Mouse (Mus musculus): ENCODE measurements around the gene Lsm11. TPM values are rescaled to one million over a fixed set of nuclear protein-coding genes. Genes with fewer than 3 reads are reported as not detected.
A peak's percentile ranks its signal among the peaks of the same experiment; 100 is the strongest.

Lsm11 gene
- polyA plus RNA-seq, 1 experiment from 2014 or later: 2.3 TPM

GRCm38 (mm10) chr11:45959598-45959997, 14.9 kb upstream of the Lsm11 start:
- no peak overlapping the region for H3K9ac ChIP-seq
- 47% methylated on average over 3 of the region's 3 CpGs for WGBS (ENCODE audit: insufficient replicate concordance)
- no peak overlapping the region for H3K4me3 ChIP-seq (replicated peaks)
- H3K9me3 ChIP-seq (replicated peaks): no peaks in the 10 kb centered on the region
- 0 out of 2 replicates have a peak, but pooled peaks cover 4% of the 10 kb centered on the region for H3K27me3 ChIP-seq
- ATAC-seq (ENCODE audit: insufficient read depth): no peak
- no peak overlapping the region for H3K4me2 ChIP-seq
- no peaks in the 10 kb centered on the region for H3K36me3 ChIP-seq (replicated peaks)
- H3K4me1 ChIP-seq (replicated peaks): peaks cover 6% of the 10 kb centered on the region; the same call in 1 of the 2 replicates
- no peak overlapping the region for H3K27ac ChIP-seq (replicated peaks)

GRCm38 (mm10) chr11:45955127-45955627, 10.4 kb upstream of the Lsm11 start, which contains the start of gene Thg1l:
TSS of gene Thg1l (minus strand) at chr11:45955494.
- Histone ChIP-seq H3K27me3 (no peaks in the 10 kb centered on the region), H3K4me2 (peak within 1 kb of the TSS; percentile 64), H3K9ac (peak within 1 kb of the TSS; percentile 54), H3K9me3 (replicated peaks) (no peaks in the 10 kb centered on the region), H3K36me3 (replicated peaks) (peaks cover 27% of the 10 kb centered on the region), H3K4me1 (replicated peaks) (peaks cover 13% of the 10 kb centered on the region), H3K27ac (replicated peaks) (no peak within 1 kb of the TSS), H3K4me3 (replicated peaks) (peak within 1 kb of the TSS; percentile 83)
- peak; percentile 98 for ATAC-seq (ENCODE audit: insufficient read depth)
- under 1% methylated on average over 32 of the region's 32 CpGs for WGBS (ENCODE audit: insufficient replicate concordance)

GRCm38 (mm10) chr11:45947491-45947890, 2.8 kb upstream of the Lsm11 start:
- WGBS (ENCODE audit: insufficient replicate concordance): 49% methylated on average over 2 of the region's 2 CpGs
- no peak overlapping the region for H3K4me2 ChIP-seq

GRCm38 (mm10) chr11:45946796-45947195, 2.1 kb upstream of the Lsm11 start:
- Histone ChIP-seq H3K4me3 (replicated peaks) (no peak overlapping the region), H3K9ac (no peak overlapping the region), H3K9me3 (replicated peaks) (no peaks in the 10 kb centered on the region), H3K27ac (replicated peaks) (no peak overlapping the region), H3K27me3 (no peaks in the 10 kb centered on the region), H3K36me3 (replicated peaks) (peaks cover 30% of the 10 kb centered on the region), H3K4me1 (replicated peaks) (peaks cover 22% of the 10 kb centered on the region), H3K4me2 (no peak overlapping the region)
- 67% methylated on average over 4 of the region's 4 CpGs for WGBS (ENCODE audit: insufficient replicate concordance)
- ATAC-seq (ENCODE audit: insufficient read depth): no peak

More at GRCm38 (mm10) chr11:45947491-45947890, 2.8 kb upstream of the Lsm11 start:
- Histone ChIP-seq H3K36me3 (replicated peaks) (peaks cover 37% of the 10 kb centered on the region), H3K9me3 (replicated peaks) (no peaks in the 10 kb centered on the region), H3K4me1 (replicated peaks) (peaks cover 22% of the 10 kb centered on the region), H3K27ac (replicated peaks) (no peak overlapping the region), H3K27me3 (no peaks in the 10 kb centered on the region), H3K9ac (no peak overlapping the region), H3K4me3 (replicated peaks) (no peak overlapping the region)
- ATAC-seq (ENCODE audit: insufficient read depth): no peak

- peak overlapping the region; percentile 87 for H3K4me3 ChIP-seq (replicated peaks)
- under 1% methylated on average over 49 of the region's 49 CpGs for WGBS (ENCODE audit: insufficient replicate concordance)
- no peaks in the 10 kb centered on the region for H3K27me3 ChIP-seq
- H3K27ac ChIP-seq (replicated peaks): peak overlapping the region; percentile 66
- H3K9ac ChIP-seq: peak overlapping the region; percentile 77
- H3K4me2 ChIP-seq: peak overlapping the region; percentile 99
- 0 out of 2 replicates have a peak, but pooled peaks cover 8% of the 10 kb centered on the region for H3K36me3 ChIP-seq (replicated peaks)
- no peaks in the 10 kb centered on the region for H3K9me3 ChIP-seq (replicated peaks)
- peaks cover 25% of the 10 kb centered on the region for H3K4me1 ChIP-seq (replicated peaks)
- peak; percentile 34 for ATAC-seq (ENCODE audit: insufficient read depth)
Measured at GRCm38 (mm10) chr11:45943891-45944642, 668 bp downstream of the Lsm11 start.

- H3K4me1 ChIP-seq (replicated peaks): peaks cover 25% of the 10 kb centered on the region
- 0 out of 2 replicates have a peak, but pooled peaks cover 2% of the 10 kb centered on the region for H3K36me3 ChIP-seq (replicated peaks)
- H3K27me3 ChIP-seq: no peaks in the 10 kb centered on the region
- H3K27ac ChIP-seq (replicated peaks): no peak overlapping the region
- no peak for ATAC-seq (ENCODE audit: insufficient read depth)
- 74% methylated on average over 7 of the region's 7 CpGs for WGBS (ENCODE audit: insufficient replicate concordance)
- no peaks in the 10 kb centered on the region for H3K9me3 ChIP-seq (replicated peaks)
- H3K4me2 ChIP-seq: peak overlapping the region; percentile 99
- peak overlapping the region; percentile 87 for H3K4me3 ChIP-seq (replicated peaks)
- H3K9ac ChIP-seq: no peak overlapping the region
Measured at GRCm38 (mm10) chr11:45943108-45943705, 1.5 kb downstream of the Lsm11 start.

- no peaks in the 10 kb centered on the region for H3K27me3 ChIP-seq
- no peak overlapping the region for H3K4me3 ChIP-seq (replicated peaks)
- no peak overlapping the region for H3K4me2 ChIP-seq
- H3K4me1 ChIP-seq (replicated peaks): peaks cover 25% of the 10 kb centered on the region
- H3K9ac ChIP-seq: no peak overlapping the region
- H3K36me3 ChIP-seq (replicated peaks): peaks cover 2% of the 10 kb centered on the region; the same call in 1 of the 2 replicates
- no peak for ATAC-seq (ENCODE audit: insufficient read depth)
- no peaks in the 10 kb centered on the region for H3K9me3 ChIP-seq (replicated peaks)
- 86% methylated on average over 7 of the region's 7 CpGs for WGBS (ENCODE audit: insufficient replicate concordance)
- H3K27ac ChIP-seq (replicated peaks): no peak overlapping the region
Measured at GRCm38 (mm10) chr11:45942281-45942680, 2.5 kb downstream of the Lsm11 start.

GRCm38 (mm10) chr11:45938917-45939316, 5.8 kb downstream of the Lsm11 start:
- Histone ChIP-seq H3K9ac (no peak overlapping the region), H3K4me3 (replicated peaks) (no peak overlapping the region), H3K4me2 (no peak overlapping the region), H3K27ac (replicated peaks) (no peak overlapping the region), H3K27me3 (no peaks in the 10 kb centered on the region), H3K9me3 (replicated peaks) (no peaks in the 10 kb centered on the region), H3K36me3 (replicated peaks) (peaks cover 29% of the 10 kb centered on the region), H3K4me1 (replicated peaks) (peaks cover 18% of the 10 kb centered on the region)
- 64% methylated on average over 8 of the region's 8 CpGs for WGBS (ENCODE audit: insufficient replicate concordance)
- ATAC-seq (ENCODE audit: insufficient read depth): no peak

- H3K9me3 ChIP-seq (replicated peaks): no peaks in the 10 kb centered on the region
- no peak overlapping the region for H3K4me2 ChIP-seq
- no peak for ATAC-seq (ENCODE audit: insufficient read depth)
- peaks cover 41% of the 10 kb centered on the region for H3K36me3 ChIP-seq (replicated peaks)
- no peak overlapping the region for H3K9ac ChIP-seq
- peaks cover 4% of the 10 kb centered on the region; the same call in 1 of the 2 replicates for H3K4me1 ChIP-seq (replicated peaks)
- no peaks in the 10 kb centered on the region for H3K27me3 ChIP-seq
- no peak overlapping the region for H3K27ac ChIP-seq (replicated peaks)
- no peak overlapping the region for H3K4me3 ChIP-seq (replicated peaks)
- WGBS (ENCODE audit: insufficient replicate concordance): 87% methylated on average over 8 of the region's 8 CpGs
Measured at GRCm38 (mm10) chr11:45937478-45937877, 7.3 kb downstream of the Lsm11 start.

- ATAC-seq (ENCODE audit: insufficient read depth): no peak
- no peak overlapping the region for H3K9ac ChIP-seq
- H3K27ac ChIP-seq (replicated peaks): no peak overlapping the region
- no peaks in the 10 kb centered on the region for H3K9me3 ChIP-seq (replicated peaks)
- no peaks in the 10 kb centered on the region for H3K27me3 ChIP-seq
- WGBS (ENCODE audit: insufficient replicate concordance): 77% methylated on average over 10 of the region's 10 CpGs
- H3K36me3 ChIP-seq (replicated peaks): peaks cover 47% of the 10 kb centered on the region
- H3K4me3 ChIP-seq (replicated peaks): no peak overlapping the region
- no peaks in the 10 kb centered on the region for H3K4me1 ChIP-seq (replicated peaks)
- no peak overlapping the region for H3K4me2 ChIP-seq
Measured at GRCm38 (mm10) chr11:45932771-45933170, 12.0 kb downstream of the Lsm11 start.

- no peak overlapping the region for H3K4me3 ChIP-seq (replicated peaks)
- no peak for ATAC-seq (ENCODE audit: insufficient read depth)
- peaks cover 5% of the 10 kb centered on the region; the same call in 1 of the 2 replicates for H3K27me3 ChIP-seq
- no peak overlapping the region for H3K4me2 ChIP-seq
- 75% methylated on average over 10 of the region's 10 CpGs for WGBS (ENCODE audit: insufficient replicate concordance)
- peaks cover 23% of the 10 kb centered on the region for H3K36me3 ChIP-seq (replicated peaks)
- no peak overlapping the region for H3K9ac ChIP-seq
- H3K9me3 ChIP-seq (replicated peaks): no peaks in the 10 kb centered on the region
- H3K4me1 ChIP-seq (replicated peaks): 0 out of 2 replicates have a peak, but pooled peaks cover 5% of the 10 kb centered on the region
- H3K27ac ChIP-seq (replicated peaks): no peak overlapping the region
Measured at GRCm38 (mm10) chr11:45929541-45929940, 15.2 kb downstream of the Lsm11 start.

Measured in liver, embryonic 15.5 days (tissue).